Mouse (Mus musculus) liver, adult (tissue): Measurements from ENCODE around the gene BC005537.

Experiments used
- GATA4 ChIP-seq: IDR thresholded peaks from 2 replicates; pipeline ENCODE4 v1.6.1; 2014; ENCODE audit warnings: mild to moderate bottlenecking, low read length; ENCODE audit not compliant: insufficient replicate concordance

BC005537 gene

GRCm38 (mm10) chr13:24826116-24826515 lies 24.7 kb downstream of the BC005537 start:
- TF ChIP-seq GATA4, result no peak

GRCm38 (mm10) chr13:24830756-24831352 lies 29.4 kb downstream of the BC005537 start:
- no peak for TF ChIP-seq GATA4

GRCm38 (mm10) chr13:24831353-24832130 lies 30.1 kb downstream of the BC005537 start, which contains the start of the genes Acot13 and Tdp2:
Acot13 (minus strand) TSS chr13:24831540.
Tdp2 (plus strand) TSS chr13:24831679.
- TF ChIP-seq GATA4, result peak; percentile 18; the same call in 1 of the 2 replicates

- TF ChIP-seq GATA4, result no peak
Observed at GRCm38 (mm10) chr13:24832131-24832810, 30.8 kb downstream of the BC005537 start.

GRCm38 (mm10) chr13:24832811-24833155 lies 31.3 kb downstream of the BC005537 start:
- TF ChIP-seq GATA4, result no peak

GRCm38 (mm10) chr13:24839831-24840230 lies 38.4 kb downstream of the BC005537 start:
- TF ChIP-seq GATA4, result no peak

GRCm38 (mm10) chr13:24841702-24842101 lies 40.2 kb downstream of the BC005537 start:
- no peak for TF ChIP-seq GATA4

- TF ChIP-seq GATA4, result no peak
Observed at GRCm38 (mm10) chr13:24844983-24845955, 43.8 kb downstream of the BC005537 start, which contains the start of gene D130043K22Rik. D130043K22Rik (plus strand) TSS chr13:24845135.

- no peak for TF ChIP-seq GATA4
Observed at GRCm38 (mm10) chr13:24849318-24849717, 47.9 kb downstream of the BC005537 start.

- no peak for TF ChIP-seq GATA4
Observed at GRCm38 (mm10) chr13:24851989-24852388, 50.5 kb downstream of the BC005537 start.

- TF ChIP-seq GATA4, result no peak
Observed at GRCm38 (mm10) chr13:24852570-24852969, 51.1 kb downstream of the BC005537 start.

- TF ChIP-seq GATA4, result no peak
Observed at GRCm38 (mm10) chr13:24859115-24859514, 57.7 kb downstream of the BC005537 start.

- TF ChIP-seq GATA4, result no peak
Observed at GRCm38 (mm10) chr13:24861084-24861483, 59.6 kb downstream of the BC005537 start.

- TF ChIP-seq GATA4, result no peak
Observed at GRCm38 (mm10) chr13:24862021-24862420, 60.6 kb downstream of the BC005537 start.

GRCm38 (mm10) chr13:24862520-24862919 lies 61.1 kb downstream of the BC005537 start:
- TF ChIP-seq GATA4, result no peak
